12 mouse cellular contexts compared by ENCODE assay signal in genomic region chr1:180781250-180781649, GRCm38 (mm10).
"Had no signal": no experiment of that assay in that cellular context is flagged by ENCODE, and none has a peak within 500 bp of the region (broad histone marks: within the 10 kb centered on the region; RNA-seq: fewer than 3 reads in every experiment).

No protein-coding gene starts in this region.

- H3K36me3 ChIP-seq: limb, embryonic 10.5 days; liver, embryonic 15.5 days; midbrain, embryonic 15.5 days; neural tube, embryonic 12.5 days; stomach, embryonic 15.5 days had no signal

- H3K27ac ChIP-seq: left cerebral cortex, adult 2 months; limb, embryonic 10.5 days; liver, embryonic 15.5 days; midbrain, embryonic 15.5 days; neural tube, embryonic 12.5 days; stomach, embryonic 15.5 days had no signal

- H3K9ac ChIP-seq: liver, embryonic 15.5 days; midbrain, embryonic 15.5 days; neural tube, embryonic 12.5 days; stomach, embryonic 15.5 days had no signal

- H3K4me2 ChIP-seq: liver, embryonic 11.5 days; liver, embryonic 15.5 days; midbrain, embryonic 15.5 days; neural tube, embryonic 12.5 days; stomach, embryonic 15.5 days had no signal

- ATAC-seq: lung, postnatal 0 days; midbrain, embryonic 15.5 days had no signal

- H3K9me3 ChIP-seq: limb, embryonic 10.5 days; liver, embryonic 15.5 days; midbrain, embryonic 15.5 days; neural tube, embryonic 12.5 days; stomach, embryonic 15.5 days had no signal

- DNase-seq: lung, adult 2 months; lung, postnatal 36 days; right cerebral cortex, postnatal 4 days; thymus, postnatal 36 days had no signal

- H3K4me3 ChIP-seq: left cerebral cortex, adult 2 months; limb, embryonic 10.5 days; liver, embryonic 15.5 days; midbrain, embryonic 15.5 days; neural tube, embryonic 12.5 days; stomach, embryonic 15.5 days had no signal

- H3K27me3 ChIP-seq: neural tube, embryonic 12.5 days; stomach, embryonic 15.5 days had no signal
